ENCODE assay signal across 24 mouse cellular contexts in the genomic region with DNA sequence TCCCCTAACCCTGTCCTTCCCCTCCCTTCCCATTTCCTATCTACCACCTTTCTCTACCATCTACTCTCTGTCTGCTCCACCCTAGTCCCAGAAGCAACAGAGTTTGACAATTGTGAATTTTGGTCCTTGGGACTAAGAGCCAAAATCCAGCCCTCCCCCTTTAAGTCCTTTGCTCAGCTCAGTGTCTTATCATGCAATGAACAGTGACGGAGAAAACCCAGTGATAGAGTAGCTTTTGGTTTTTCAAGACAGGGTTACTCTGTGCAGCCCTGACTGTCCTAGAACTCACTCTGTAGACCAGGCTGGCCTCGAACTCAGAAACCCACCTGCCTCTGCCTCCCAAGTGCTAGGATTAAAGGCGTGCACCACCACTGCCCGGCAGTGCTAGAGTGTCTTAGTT. TPM values are rescaled to one million over a fixed set of nuclear protein-coding genes. Genes with fewer than 3 reads are reported as not detected.
DNase-seq lines count a peak whose midpoint lies in the region; ATAC-seq and TF ChIP-seq lines count a peak whose summit lies in the region.
"Had no signal": no experiment of that assay in that cellular context is flagged by ENCODE, and none has a peak within 500 bp of the region (broad histone marks: within the 10 kb centered on the region; RNA-seq: fewer than 3 reads in every experiment).

No protein-coding gene starts in this region.

- TF ChIP-seq POLR2A in MEL (IDR thresholded peaks at IDR 0.05; ENCODE audit: control insufficient read depth in 1 of 2, insufficient read depth in 1 of 2, low read depth in 1 of 2, low read length in 2 of 2, poor library complexity in 1 of 2): no peak

- no peak overlapping the region for H3K4me2 ChIP-seq in liver, embryonic 11.5 days
- H3K4me2 ChIP-seq in liver, postnatal 0 days (ENCODE audit: low read depth, low read length): no peak overlapping the region
- no peak overlapping the region for H3K4me2 ChIP-seq in liver, embryonic 15.5 days
- H3K4me2 ChIP-seq: embryonic facial prominence, embryonic 12.5 days; embryonic facial prominence, embryonic 15.5 days; heart, embryonic 11.5 days; hindbrain, embryonic 13.5 days had no signal

- peaks cover 17% of the 10 kb centered on the region for H3K4me1 ChIP-seq in liver, embryonic 11.5 days (replicated peaks; ENCODE audit: control insufficient read depth, insufficient read depth, low read length)
- H3K4me1 ChIP-seq in liver, postnatal 0 days (ENCODE audit: insufficient read depth): peaks cover 13% of the 10 kb centered on the region
- H3K4me1 ChIP-seq in MEL (ENCODE audit: control insufficient read depth in 1 of 2, insufficient read depth in 2 of 2, low read length in 2 of 2): peaks cover 14 to 27% of the 10 kb centered on the region in 2 experiments
- H3K4me1 ChIP-seq in liver, embryonic 15.5 days (replicated peaks): peaks cover 36% of the 10 kb centered on the region
- H3K4me1 ChIP-seq: hindbrain, embryonic 13.5 days had no signal

- no peak for TF ChIP-seq RAD21 in MEL (IDR thresholded peaks at IDR 0.05; ENCODE audit: low read depth, low read length)

- peak; percentile 76 for ATAC-seq in liver, embryonic 11.5 days (replicated peaks; ENCODE audit: low FRiP score)
- ATAC-seq in liver, postnatal 0 days: no peak
- ATAC-seq in liver, embryonic 15.5 days (ENCODE audit: insufficient read depth): peak; percentile 51; the same call in 1 of the 2 replicates
- peak; percentile 39; the same call in 1 of the 2 replicates for ATAC-seq in megakaryocyte-erythroid progenitor cell, adult 5-6 weeks (replicated peaks; ENCODE audit: low FRiP score, low TSS enrichment, poor library complexity, severe bottlenecking)
- ATAC-seq: forebrain, embryonic 14.5 days; forebrain, postnatal 0 days; hindbrain, embryonic 16.5 days; Patski had no signal

- no peak for TF ChIP-seq EP300 in liver, postnatal 0 days (IDR thresholded peaks at IDR 0.05; ENCODE audit: low read depth)
- TF ChIP-seq EP300 in MEL (IDR thresholded peaks at IDR 0.05; ENCODE audit: low read depth in 1 of 2, low read length in 2 of 2): peak in 1 of 2 experiments; percentile 62; a peak in 1 of 4 replicates

- 63% methylated on average over 4 of the region's 4 CpGs for WGBS in liver, embryonic 11.5 days
- WGBS in liver, postnatal 0 days (ENCODE audit: insufficient replicate concordance): 74% methylated on average over 4 of the region's 4 CpGs
- 57% methylated on average over 4 of the region's 4 CpGs for WGBS in liver, embryonic 15.5 days (ENCODE audit: insufficient replicate concordance)

- no peak overlapping the region for H3K9ac ChIP-seq in liver, embryonic 11.5 days (ENCODE audit: low read depth, low read length)
- H3K9ac ChIP-seq in liver, postnatal 0 days (replicated peaks): no peak overlapping the region
- H3K9ac ChIP-seq in MEL (ENCODE audit: control insufficient read depth, low read depth, low read length, poor library complexity, severe bottlenecking): no peak overlapping the region
- no peak overlapping the region for H3K9ac ChIP-seq in liver, embryonic 15.5 days
- H3K9ac ChIP-seq: embryonic facial prominence, embryonic 12.5 days; embryonic facial prominence, embryonic 15.5 days; forebrain, postnatal 0 days; hindbrain, embryonic 13.5 days had no signal

- no peaks in the 10 kb centered on the region for H3K9me3 ChIP-seq in liver, embryonic 11.5 days (ENCODE audit: control insufficient read depth, low read length)
- H3K9me3 ChIP-seq in liver, postnatal 0 days (ENCODE audit: low read length): no peaks in the 10 kb centered on the region
- H3K9me3 ChIP-seq in MEL (replicated peaks; ENCODE audit: insufficient read depth, low read length): no peaks in the 10 kb centered on the region
- no peaks in the 10 kb centered on the region for H3K9me3 ChIP-seq in liver, embryonic 15.5 days (replicated peaks)
- H3K9me3 ChIP-seq: embryonic facial prominence, embryonic 12.5 days; embryonic facial prominence, embryonic 15.5 days; hindbrain, embryonic 10.5 days; hindbrain, embryonic 13.5 days had no signal

- H3K27ac ChIP-seq in liver, embryonic 11.5 days (ENCODE audit: low read depth, low read length): peak overlapping the region; percentile 41; the same call in 1 of the 2 replicates
- H3K27ac ChIP-seq in liver, postnatal 0 days (ENCODE audit: low read depth): no peak overlapping the region
- no peak overlapping the region for H3K27ac ChIP-seq in MEL (ENCODE audit: control insufficient read depth, low read depth, low read length)
- H3K27ac ChIP-seq in liver, embryonic 15.5 days (replicated peaks): no peak overlapping the region
- H3K27ac ChIP-seq: embryonic facial prominence, embryonic 12.5 days; embryonic facial prominence, embryonic 15.5 days; gastrocnemius, adult 2 months; hindbrain, embryonic 10.5 days; hindbrain, embryonic 13.5 days had no signal

- H3K27me3 ChIP-seq in liver, embryonic 11.5 days (replicated peaks; ENCODE audit: control insufficient read depth, insufficient read depth, low read length): no peaks in the 10 kb centered on the region
- H3K27me3 ChIP-seq in liver, postnatal 0 days (ENCODE audit: insufficient read depth, low read length): no peaks in the 10 kb centered on the region
- H3K27me3 ChIP-seq in MEL (ENCODE audit: control insufficient read depth in 1 of 2, insufficient read depth in 2 of 2, low read length in 2 of 2): no peaks in the 10 kb centered on the region
- no peaks in the 10 kb centered on the region for H3K27me3 ChIP-seq in liver, embryonic 15.5 days
- H3K27me3 ChIP-seq: embryonic facial prominence, embryonic 12.5 days; embryonic facial prominence, embryonic 15.5 days; hindbrain, embryonic 13.5 days had no signal

- no peaks in the 10 kb centered on the region for H3K36me3 ChIP-seq in liver, embryonic 11.5 days (ENCODE audit: control insufficient read depth, insufficient read depth, low read length)
- no peaks in the 10 kb centered on the region for H3K36me3 ChIP-seq in liver, postnatal 0 days (replicated peaks; ENCODE audit: insufficient read depth, low read length)
- H3K36me3 ChIP-seq in MEL (ENCODE audit: control insufficient read depth in 1 of 2, insufficient read depth in 2 of 2, low read length in 2 of 2): peaks cover 0 to 14% of the 10 kb centered on the region in 2 experiments; a peak in 2 of 4 replicates
- H3K36me3 ChIP-seq in liver, embryonic 15.5 days (replicated peaks): no peaks in the 10 kb centered on the region
- H3K36me3 ChIP-seq: embryonic facial prominence, embryonic 12.5 days; embryonic facial prominence, embryonic 15.5 days; hindbrain, embryonic 10.5 days; hindbrain, embryonic 13.5 days had no signal

- no peak for TF ChIP-seq CTCF in liver, postnatal 0 days (IDR thresholded peaks at IDR 0.05; ENCODE audit: low read depth)
- no peak for TF ChIP-seq CTCF in MEL (IDR thresholded peaks at IDR 0.05 in 2 of 3, conservative IDR thresholded peaks at IDR 0.05 in 1 of 3; ENCODE audit: control insufficient read depth in 1 of 3, insufficient read depth in 1 of 3, low read depth in 2 of 3, low read length in 3 of 3, poor library complexity in 1 of 3, severe bottlenecking in 1 of 3)

- no peak for DNase-seq in liver, embryonic 11.5 days (ENCODE audit: low spot score)
- DNase-seq in liver, postnatal 0 days: no peak
- DNase-seq in MEL (ENCODE audit: low read depth, low spot score): peak; percentile 58
- no peak for DNase-seq in cerebellum, postnatal 25 days
- no peak for DNase-seq in T-cell, adult 2 months (ENCODE audit: low spot score)
- DNase-seq: adrenal gland, adult 8-10 months; adrenal gland, postnatal 25 days; cerebellum, adult 11-12 months; cerebellum, adult 8-10 months; cerebellum, postnatal 10 days; forebrain, postnatal 0 days; gastrocnemius, adult 2 months; gastrocnemius, postnatal 14 days; heart, adult 11 months had no signal

- no peak overlapping the region for H3K4me3 ChIP-seq in liver, embryonic 11.5 days (ENCODE audit: low read depth, low read length)
- H3K4me3 ChIP-seq in liver, postnatal 0 days (ENCODE audit: low read depth, low read length): no peak overlapping the region
- H3K4me3 ChIP-seq in MEL (ENCODE audit: control insufficient read depth in 1 of 2, insufficient read depth in 1 of 2, low read depth in 2 of 2, low read length in 2 of 2): no peak overlapping the region
- H3K4me3 ChIP-seq in liver, embryonic 15.5 days (replicated peaks): no peak overlapping the region
- H3K4me3 ChIP-seq: embryonic facial prominence, embryonic 12.5 days; embryonic facial prominence, embryonic 15.5 days; gastrocnemius, adult 2 months; hindbrain, embryonic 10.5 days; hindbrain, embryonic 13.5 days had no signal

- H3K79me2 ChIP-seq in MEL (ENCODE audit: control insufficient read depth, insufficient read depth, low read length, poor library complexity): no peaks in the 10 kb centered on the region

RNA-seq across cellular contexts. Expression of gene Arhgap19, which starts 11.5 kb away (rescaled TPM):
- polyA plus RNA-seq in liver, embryonic 11.5 days (2014; fragmentation: Nextera tagmentation; extraction: Ambion mirVana): 55.6 and 63.4 TPM in 2 replicates
- polyA plus RNA-seq in liver, postnatal 0 days (2015; fragmentation: Nextera tagmentation; extraction: Ambion mirVana): 10.5 and 12.9 TPM in 2 replicates
- total RNA-seq in MEL (2012; rRNA removed): 47.5 and 53.9 TPM in 2 replicates
- 10 to 100 TPM in 1 of 2 experiments, not detected in 1; 67.9 TPM for polyA plus RNA-seq in MEL (2012; ENCODE audit: insufficient read depth in 1 of 2, insufficient read length in 2 of 2, low read depth in 1 of 2, low replicate concordance in 2 of 2, missing spikeins in 1 of 2)
- 26.6 and 29.4 TPM in 2 replicates for polyA plus RNA-seq in liver, embryonic 15.5 days (2015; fragmentation: Nextera tagmentation; extraction: Ambion mirVana)
- total RNA-seq in megakaryocyte-erythroid progenitor cell, adult 5-6 weeks (2014; fragmentation: Nextera tagmentation): 41.0 and 44.7 TPM in 2 replicates
- 34.1 and 40.5 TPM in 2 replicates for total RNA-seq in megakaryocyte-erythroid progenitor cell, adult 5-6 weeks (2017)

RNA-seq across cellular contexts. Expression of gene Frat1, which starts 16.4 kb away (rescaled TPM):
- 19.5 and 19.9 TPM in 2 replicates for polyA plus RNA-seq in liver, embryonic 11.5 days (2014; fragmentation: Nextera tagmentation; extraction: Ambion mirVana)
- polyA plus RNA-seq in liver, postnatal 0 days (2015; fragmentation: Nextera tagmentation; extraction: Ambion mirVana): 7.8 and 8.1 TPM in 2 replicates
- total RNA-seq in MEL (2012; rRNA removed): 26.7 and 36.0 TPM in 2 replicates
- 10 to 100 TPM in 1 of 2 experiments, not detected in 1; 31.5 TPM for polyA plus RNA-seq in MEL (2012; ENCODE audit: insufficient read depth in 1 of 2, insufficient read length in 2 of 2, low read depth in 1 of 2, low replicate concordance in 2 of 2, missing spikeins in 1 of 2)
- polyA plus RNA-seq in liver, embryonic 15.5 days (2015; fragmentation: Nextera tagmentation; extraction: Ambion mirVana): 8.5 and 9.1 TPM in 2 replicates
- total RNA-seq in megakaryocyte-erythroid progenitor cell, adult 5-6 weeks (2014; fragmentation: Nextera tagmentation): 18.1 and 25.6 TPM in 2 replicates
- 17.7 and 32.4 TPM in 2 replicates for total RNA-seq in megakaryocyte-erythroid progenitor cell, adult 5-6 weeks (2017)

RNA-seq across cellular contexts. Expression of gene Frat2, which starts 34.6 kb away (rescaled TPM):
- 9.8 and 10.9 TPM in 2 replicates for polyA plus RNA-seq in liver, embryonic 11.5 days (2014; fragmentation: Nextera tagmentation; extraction: Ambion mirVana)
- polyA plus RNA-seq in liver, postnatal 0 days (2015; fragmentation: Nextera tagmentation; extraction: Ambion mirVana): 3.3 and 3.7 TPM in 2 replicates
- 55.6 and 58.2 TPM in 2 replicates for total RNA-seq in MEL (2012; rRNA removed)
- polyA plus RNA-seq in MEL (2012; ENCODE audit: insufficient read depth in 1 of 2, insufficient read length in 2 of 2, low read depth in 1 of 2, low replicate concordance in 2 of 2, missing spikeins in 1 of 2): 100 to 1,000 TPM in 1 of 2 experiments, not detected in 1; 110 TPM
- polyA plus RNA-seq in liver, embryonic 15.5 days (2015; fragmentation: Nextera tagmentation; extraction: Ambion mirVana): 4.4 and 4.5 TPM in 2 replicates
- total RNA-seq in megakaryocyte-erythroid progenitor cell, adult 5-6 weeks (2014; fragmentation: Nextera tagmentation): 30.5 and 32.9 TPM in 2 replicates
- total RNA-seq in megakaryocyte-erythroid progenitor cell, adult 5-6 weeks (2017): 55.8 and 63.7 TPM in 2 replicates
